Mouse (Mus musculus): Measurements from ENCODE around the gene Vmn2r96. TPM values are rescaled to one million over a fixed set of nuclear protein-coding genes. Genes with fewer than 3 reads are reported as not detected.
"Not testable (repeated sequence)": the region's sequence is repeated elsewhere in the genome, so short reads cannot be mapped to it uniquely, and the experiment has no call there.

Vmn2r96 gene
- total RNA-seq (2017), result 0.37 TPM in 1 of 2 replicates, not detected in the other

- not testable (repeated sequence) for ATAC-seq (replicated peaks; ENCODE audit: low read depth, poor library complexity, severe bottlenecking)
Measured at GRCm38 (mm10) chr17:18572851-18573250, at the start of gene Vmn2r96. Vmn2r96 (plus strand) TSS chr17:18573151.

GRCm38 (mm10) chr17:18523371-18523770 lies 49.6 kb upstream of the Vmn2r96 start:
- ATAC-seq (replicated peaks; ENCODE audit: low read depth, poor library complexity, severe bottlenecking), result no peak

GRCm38 (mm10) chr17:18523991-18524390 lies 49.0 kb upstream of the Vmn2r96 start:
- no peak for ATAC-seq (replicated peaks; ENCODE audit: low read depth, poor library complexity, severe bottlenecking)

GRCm38 (mm10) chr17:18558212-18559158 lies 14.5 kb upstream of the Vmn2r96 start:
- peak; percentile 90 for ATAC-seq (replicated peaks; ENCODE audit: low read depth, poor library complexity, severe bottlenecking)

DNA sequence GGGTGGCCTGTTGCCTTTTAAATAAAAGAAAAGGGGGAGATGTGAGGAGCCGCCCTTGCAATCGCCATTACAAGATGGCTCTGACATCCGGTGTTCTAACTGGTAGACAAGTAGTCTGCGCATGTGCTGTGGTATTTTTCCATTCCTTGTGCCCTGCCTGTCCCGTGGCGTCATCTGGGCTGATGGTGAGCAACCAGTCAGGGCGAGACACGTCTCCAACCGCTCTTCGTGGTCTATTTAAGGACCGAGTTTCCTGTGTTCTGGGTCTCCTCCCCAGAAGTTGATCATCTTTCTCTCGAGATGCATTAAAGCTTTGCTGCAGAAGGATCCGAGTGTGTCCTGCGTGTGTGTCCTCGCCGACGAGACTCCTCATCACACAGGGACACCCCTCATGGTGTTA lies 6.8 kb upstream of the Vmn2r96 start:
- not testable (repeated sequence) for ATAC-seq (replicated peaks; ENCODE audit: low read depth, poor library complexity, severe bottlenecking)

- ATAC-seq (replicated peaks; ENCODE audit: low read depth, poor library complexity, severe bottlenecking), result not testable (repeated sequence)
Measured at GRCm38 (mm10) chr17:18615151-18615550, 42.2 kb downstream of the Vmn2r96 start.

- ATAC-seq (replicated peaks; ENCODE audit: low read depth, poor library complexity, severe bottlenecking), result no peak
Measured at GRCm38 (mm10) chr17:18626532-18626931, 53.6 kb downstream of the Vmn2r96 start.

Other genes with a start within 250 kb of the Vmn2r96 start
- gene Vmn2r95, start 149.1 kb upstream of the Vmn2r96 start, total RNA-seq (2017), result not detected in 2 replicates

Data from common myeloid progenitor, adult 5-6 weeks (primary cell).